Mouse (Mus musculus) WW6 (cell line): ENCODE results near the gene Zc3h4.
A peak's percentile ranks its signal among the peaks of the same experiment; 100 is the strongest.

Source experiments
- DNase-seq: peaks from one replicate; pipeline ENCODE4 v3.0.0-alpha.2; 2013; ENCODE audit warnings: low read depth, low spot score

The Zc3h4 gene

DNA sequence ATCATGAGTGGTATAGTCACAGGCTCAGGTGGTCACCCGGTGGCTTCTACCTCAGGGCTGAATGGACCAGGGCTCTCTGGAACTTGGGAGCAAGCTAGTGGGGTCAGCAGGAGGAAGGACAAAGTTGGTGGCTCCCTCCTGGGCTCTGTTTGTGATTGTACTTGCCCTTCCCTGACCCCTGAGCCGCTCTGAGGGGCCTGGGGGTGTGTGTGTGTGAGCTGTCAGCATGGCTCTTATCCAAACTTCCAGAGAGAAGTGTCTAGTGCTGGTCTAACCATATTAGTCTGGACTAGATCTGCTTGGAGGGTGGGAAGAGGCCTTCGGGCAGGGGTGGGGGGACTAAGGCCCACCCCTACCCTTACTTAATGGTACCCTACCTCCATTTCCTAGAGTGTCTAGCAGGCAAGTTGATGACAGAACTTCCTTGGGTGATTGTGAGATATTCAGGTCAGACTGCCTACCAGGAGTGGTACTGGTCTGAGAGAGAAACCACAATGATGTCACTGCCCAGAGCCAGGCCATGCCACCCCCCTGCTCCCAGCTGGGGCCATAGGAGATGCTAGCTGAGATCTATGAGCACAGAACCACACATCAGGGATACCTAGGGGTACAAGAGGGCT, 32.8 kb downstream of the Zc3h4 start:
- DNase-seq = no peak

DNA sequence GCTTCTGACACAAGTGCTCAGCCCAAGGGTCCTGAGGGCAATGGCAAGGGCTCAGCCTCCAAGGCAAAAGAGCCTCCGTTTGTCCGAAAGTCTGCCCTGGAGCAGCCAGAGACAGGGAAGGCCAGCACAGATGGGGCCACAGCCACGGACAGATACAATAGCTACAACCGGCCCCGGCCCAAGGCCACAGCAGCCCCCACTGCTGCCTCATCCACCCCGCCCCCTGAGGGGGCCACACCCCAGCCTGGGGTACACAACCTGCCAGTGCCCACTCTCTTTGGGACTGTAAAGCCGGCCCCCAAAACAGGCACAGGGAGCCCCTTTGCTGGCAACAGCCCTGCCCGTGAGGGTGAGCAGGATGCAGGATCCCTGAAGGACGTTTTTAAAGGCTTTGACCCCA, 34.4 kb downstream of the Zc3h4 start:
- no peak for DNase-seq

- no peak for DNase-seq
Measured at GRCm38 (mm10) chr7:16441241-16441640, 40.5 kb downstream of the Zc3h4 start.

- no peak for DNase-seq
Measured at GRCm38 (mm10) chr7:16451656-16452055, 50.9 kb downstream of the Zc3h4 start.

DNA sequence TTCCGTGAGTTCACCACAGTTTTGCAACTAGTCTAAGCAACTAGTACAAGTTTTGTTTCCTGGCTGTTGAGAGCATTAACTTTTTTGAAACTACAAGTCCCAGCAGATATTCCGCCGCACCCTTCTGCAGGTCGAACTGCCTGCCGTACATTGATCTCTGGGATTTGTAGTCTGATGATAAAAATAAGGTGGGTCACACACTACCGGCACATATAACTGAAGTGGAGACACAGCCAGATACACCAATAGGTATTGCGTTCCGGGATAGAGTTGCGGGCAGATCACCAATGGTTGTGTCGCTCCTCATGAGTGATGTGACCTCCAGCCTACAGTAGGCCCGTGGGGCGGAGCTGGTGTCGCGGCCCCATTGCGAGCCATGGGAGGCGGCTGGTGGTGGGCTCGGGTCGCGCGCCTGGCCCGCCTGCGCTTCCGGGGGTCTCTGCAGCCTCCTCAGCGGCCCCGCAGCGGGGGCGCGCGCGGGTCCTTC, 51.9 kb downstream of the Zc3h4 start, which contains the start of gene Tmem160:
Gene Tmem160 (plus strand): TSS at position 193 of the 487 bp plus-strand sequence.
- peak; percentile 81 for DNase-seq

GRCm38 (mm10) chr7:16453118-16453711, 52.5 kb downstream of the Zc3h4 start:
- DNase-seq = peak; percentile 50

GRCm38 (mm10) chr7:16455016-16455415, 54.3 kb downstream of the Zc3h4 start:
- DNase-seq = no peak

GRCm38 (mm10) chr7:16456289-16456688, 55.6 kb downstream of the Zc3h4 start:
- no peak for DNase-seq

GRCm38 (mm10) chr7:16460566-16460965, 59.9 kb downstream of the Zc3h4 start:
- DNase-seq = no peak

- no peak for DNase-seq
Measured at GRCm38 (mm10) chr7:16461151-16461550, 60.4 kb downstream of the Zc3h4 start.

- no peak for DNase-seq
Measured at GRCm38 (mm10) chr7:16461705-16462104, 61.0 kb downstream of the Zc3h4 start.

GRCm38 (mm10) chr7:16463214-16463613, 62.5 kb downstream of the Zc3h4 start:
- peak; percentile 58 for DNase-seq

GRCm38 (mm10) chr7:16465160-16465559, 64.5 kb downstream of the Zc3h4 start:
- DNase-seq = peak; percentile 47

GRCm38 (mm10) chr7:16465568-16465967, 64.9 kb downstream of the Zc3h4 start:
- DNase-seq = no peak

DNA sequence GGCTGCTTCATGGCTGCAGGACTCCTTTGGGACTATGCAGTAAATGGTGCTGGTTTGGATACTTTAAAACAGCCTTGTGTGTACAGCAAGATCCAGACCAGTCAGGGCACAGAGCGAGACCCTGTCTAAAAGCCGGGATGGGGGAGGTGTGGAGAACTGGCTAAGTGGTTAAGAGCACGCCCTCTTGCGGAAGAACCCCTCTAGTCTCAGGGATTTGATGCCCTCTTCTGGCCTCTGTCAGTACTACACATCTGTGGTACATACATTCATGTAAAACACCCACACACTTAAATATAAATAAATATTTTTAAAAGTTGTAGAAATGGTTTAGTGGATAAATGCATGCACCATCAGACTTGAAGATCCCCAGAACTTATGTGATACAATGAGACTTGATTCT, 65.9 kb downstream of the Zc3h4 start:
- peak; percentile 45 for DNase-seq

GRCm38 (mm10) chr7:16468115-16468514, 67.4 kb downstream of the Zc3h4 start:
- no peak for DNase-seq

- no peak for DNase-seq
Measured at GRCm38 (mm10) chr7:16471549-16471948, 70.8 kb downstream of the Zc3h4 start.

- DNase-seq = no peak
Measured at GRCm38 (mm10) chr7:16472116-16472709, 71.5 kb downstream of the Zc3h4 start.

GRCm38 (mm10) chr7:16473847-16474246, 73.1 kb downstream of the Zc3h4 start:
- DNase-seq = no peak

- no peak for DNase-seq
Measured at GRCm38 (mm10) chr7:16474445-16474844, 73.7 kb downstream of the Zc3h4 start.

DNA sequence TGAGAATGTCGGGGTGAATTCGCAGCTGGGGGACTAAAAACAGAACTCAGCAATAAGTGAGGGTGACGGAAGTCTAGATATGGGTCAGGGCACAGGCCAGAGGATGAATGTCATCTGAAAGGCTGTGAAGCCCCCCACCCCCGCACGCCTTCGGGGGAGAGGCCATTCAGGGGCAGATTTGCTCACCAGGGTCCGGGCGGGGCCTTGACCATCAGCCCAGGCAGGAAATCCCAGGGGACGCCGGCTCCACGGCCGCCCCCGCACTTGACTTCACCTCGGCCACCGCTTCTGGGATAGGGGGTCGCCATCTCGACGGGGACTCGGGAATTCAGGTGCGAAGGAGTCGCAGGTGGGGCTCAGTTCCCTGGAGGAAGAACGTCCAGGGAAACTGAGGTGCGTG, 74.6 kb downstream of the Zc3h4 start:
- no peak for DNase-seq

DNA sequence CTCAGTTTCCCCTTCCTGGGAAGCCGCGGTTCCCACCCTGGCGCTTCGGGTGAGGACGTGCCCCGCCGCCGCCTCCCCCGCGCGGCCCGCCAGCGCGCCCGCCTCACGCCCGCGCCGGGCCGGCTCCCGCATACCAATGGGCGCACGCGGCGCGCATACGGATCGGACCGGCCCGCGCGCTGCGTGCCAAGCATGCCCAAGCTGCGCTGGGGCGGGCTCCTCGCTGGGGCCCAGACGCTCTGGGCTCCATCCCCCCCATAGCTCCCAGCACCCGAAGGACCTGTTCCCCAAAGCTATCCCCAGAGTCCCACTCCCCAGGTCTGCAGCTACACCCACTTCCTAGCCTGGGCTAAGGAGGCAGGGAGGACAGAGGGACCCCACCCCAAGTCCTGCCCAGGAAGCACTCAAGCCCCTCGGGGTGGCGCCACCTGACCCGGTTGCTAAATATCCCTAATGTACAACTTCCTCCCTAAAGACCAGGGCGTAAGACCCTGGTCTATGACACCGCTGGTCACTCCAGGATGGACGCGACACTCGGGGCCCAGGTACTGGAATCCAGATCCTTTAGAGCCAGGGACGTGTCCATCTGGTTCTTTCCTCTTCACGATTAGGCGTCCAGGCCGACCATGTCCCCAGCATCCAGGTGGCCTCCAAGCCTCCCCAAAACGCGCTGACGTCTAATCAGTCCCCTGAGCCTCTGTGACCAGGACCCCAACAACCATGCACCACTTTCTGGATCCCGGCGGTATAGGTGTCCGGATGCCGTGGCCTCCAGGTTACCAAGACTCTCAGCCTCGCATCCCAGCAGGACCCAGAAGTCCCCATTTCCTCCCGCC, 75.3 kb downstream of the Zc3h4 start:
- no peak for DNase-seq
